Mouse (Mus musculus) midbrain, embryonic 15.5 days (tissue): ENCODE results near the gene Phrf1. TPM values are rescaled to one million over a fixed set of nuclear protein-coding genes. Genes with fewer than 3 reads are reported as not detected.

Experiments used
- ATAC-seq: fragments of 200-750 bp; cut with Nextera tagmentation; replicated peaks from 2 replicates; pipeline ENCODE4 v1.8.0; 2017; ENCODE audit warnings: moderate TSS enrichment
- H3K27ac ChIP-seq: fragments of 300-500 bp; sonication (generic); 2 replicates; pipeline ENCODE4 v1.5.1; 2015; ENCODE audit warnings: mild to moderate bottlenecking, inconsistent platforms
- H3K27me3 ChIP-seq: fragments of 300-500 bp; sonication (generic); replicated peaks from 2 replicates; pipeline ENCODE4 v1.6.1; 2015; ENCODE audit warnings: inconsistent platforms
- H3K36me3 ChIP-seq: fragments of 300-500 bp; sonication (generic); replicated peaks from 2 replicates; pipeline ENCODE4 v1.6.1; 2015; ENCODE audit warnings: inconsistent platforms
- H3K4me1 ChIP-seq: fragments of 300-500 bp; sonication (generic); 2 replicates; pipeline ENCODE4 v1.6.1; 2015; ENCODE audit warnings: inconsistent platforms
- H3K4me2 ChIP-seq: fragments of 300-500 bp; sonication (generic); 2 replicates; pipeline ENCODE4 v1.6.1; 2015; ENCODE audit warnings: inconsistent platforms, mild to moderate bottlenecking, moderate library complexity
- H3K4me3 ChIP-seq: fragments of 300-500 bp; sonication (generic); 2 replicates; pipeline ENCODE4 v1.5.1; 2015; ENCODE audit warnings: mild to moderate bottlenecking, inconsistent platforms
- H3K9ac ChIP-seq: fragments of 300-500 bp; sonication (generic); 2 replicates; pipeline ENCODE4 v1.6.1; 2015; ENCODE audit warnings: mild to moderate bottlenecking, inconsistent platforms
- H3K9me3 ChIP-seq: fragments of 300-500 bp; sonication (generic); 2 replicates; pipeline ENCODE4 v1.6.1; 2016; ENCODE audit warnings: inconsistent platforms
- WGBS: fragments of 180-500 bp; shearing (Covaris S2); methylation state at CpG from one replicate; pipeline ENCODE4 v1.1.7; 2015; ENCODE audit warnings: mixed read lengths; 5-methylcytosine and 5-hydroxymethylcytosine counted together
- polyA plus RNA-seq: library from polyadenylated mRNA; unstranded; fragments of >200 nt; fragmentation: Nextera tagmentation; extraction: Ambion mirVana; gene quantifications from 2 replicates; pipeline ENCODE4 v1.2.1, GENCODE M21; 2015

The Phrf1 gene
- polyA plus RNA-seq, 1 experiment from 2014 or later, result 77.3 TPM

- Histone ChIP-seq H3K9ac (peak within 1 kb of the TSS; percentile 15; the same call in 1 of the 2 replicates), H3K27ac (no peak within 1 kb of the TSS), H3K27me3 (no peaks in the 10 kb centered on the region), H3K9me3 (no peaks in the 10 kb centered on the region), H3K4me2 (peak within 1 kb of the TSS; percentile 48), H3K4me1 (peaks cover 5% of the 10 kb centered on the region; the same call in 1 of the 2 replicates), H3K36me3 (peaks cover 26% of the 10 kb centered on the region), H3K4me3 (peak within 1 kb of the TSS; percentile 25)
- peak; percentile 38; the same call in 1 of the 2 replicates for ATAC-seq
- 13% methylated on average over 25 of the region's 25 CpGs for WGBS
Observed at GRCm38 (mm10) chr7:141265739-141266561, 37.4 kb downstream of the Phrf1 start, which contains the start of gene Irf7. TSS of gene Irf7 (minus strand) at chr7:141266481.

DNA sequence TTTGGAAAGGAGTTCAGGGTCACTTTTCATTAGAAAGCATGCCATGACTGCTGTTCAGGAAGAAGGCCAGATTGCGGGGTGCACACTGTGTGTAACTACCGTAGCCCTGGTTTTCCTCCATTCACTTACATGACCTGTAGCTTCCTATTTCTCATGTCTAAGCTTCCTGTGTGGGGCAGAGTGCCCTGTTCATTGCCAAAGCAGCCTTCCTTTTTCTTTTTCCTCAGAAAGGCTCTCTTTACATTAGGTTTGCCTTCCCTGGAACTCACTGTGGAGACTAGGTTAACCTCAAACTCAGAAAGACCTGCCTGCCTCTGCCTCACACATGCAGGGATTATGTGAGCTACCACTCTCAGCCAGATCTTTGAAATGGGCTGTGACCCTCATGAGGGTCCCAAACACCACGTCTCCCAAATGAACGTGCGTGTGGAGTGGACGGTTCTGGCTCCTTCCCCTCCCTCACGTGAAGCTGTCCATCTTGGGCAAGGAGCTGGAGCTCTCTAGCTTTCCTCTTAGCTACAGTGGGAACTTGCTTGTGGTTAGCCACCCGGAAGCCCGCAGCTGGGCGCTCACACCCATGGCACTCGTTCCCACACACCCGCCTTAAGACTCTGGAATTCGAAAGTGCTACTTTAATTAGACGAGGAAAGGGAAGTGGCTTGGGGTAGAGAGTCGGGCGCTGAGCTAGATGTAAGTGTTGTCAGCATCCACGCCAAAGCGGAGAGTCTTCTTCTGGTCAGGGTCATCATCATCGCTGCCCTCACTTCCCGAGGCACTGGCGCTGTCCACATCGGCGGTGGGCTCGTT is 40.1 kb downstream of the Phrf1 start:
- Histone ChIP-seq H3K27me3 (no peaks in the 10 kb centered on the region), H3K4me3 (no peak overlapping the region), H3K9me3 (no peaks in the 10 kb centered on the region), H3K4me1 (peaks cover 5% of the 10 kb centered on the region; the same call in 1 of the 2 replicates), H3K36me3 (peaks cover 2% of the 10 kb centered on the region; the same call in 1 of the 2 replicates), H3K9ac (no peak overlapping the region), H3K27ac (no peak overlapping the region), H3K4me2 (no peak overlapping the region)
- no peak for ATAC-seq
- 84% methylated on average over 24 of the region's 24 CpGs for WGBS

DNA sequence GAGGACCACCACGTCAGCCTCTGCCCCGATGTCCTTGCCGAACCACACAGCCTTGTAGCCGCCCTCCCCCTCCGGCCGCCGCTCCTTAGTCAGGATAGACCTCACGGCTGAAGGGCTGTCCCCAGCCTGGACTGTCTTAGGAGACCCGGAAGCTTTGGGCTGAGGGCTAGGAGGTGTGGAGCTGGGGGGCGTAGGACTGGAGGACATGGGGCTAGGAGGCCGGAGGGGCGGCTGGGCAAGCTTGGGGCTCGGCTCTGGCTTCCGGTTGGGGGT is 40.6 kb downstream of the Phrf1 start:
- Histone ChIP-seq H3K9me3 (no peaks in the 10 kb centered on the region), H3K9ac (no peak overlapping the region), H3K27ac (no peak overlapping the region), H3K4me2 (no peak overlapping the region), H3K27me3 (no peaks in the 10 kb centered on the region), H3K36me3 (no peaks in the 10 kb centered on the region), H3K4me1 (peaks cover 5% of the 10 kb centered on the region; the same call in 1 of the 2 replicates), H3K4me3 (no peak overlapping the region)
- no peak for ATAC-seq
- 80% methylated on average over 14 of the region's 14 CpGs for WGBS

DNA sequence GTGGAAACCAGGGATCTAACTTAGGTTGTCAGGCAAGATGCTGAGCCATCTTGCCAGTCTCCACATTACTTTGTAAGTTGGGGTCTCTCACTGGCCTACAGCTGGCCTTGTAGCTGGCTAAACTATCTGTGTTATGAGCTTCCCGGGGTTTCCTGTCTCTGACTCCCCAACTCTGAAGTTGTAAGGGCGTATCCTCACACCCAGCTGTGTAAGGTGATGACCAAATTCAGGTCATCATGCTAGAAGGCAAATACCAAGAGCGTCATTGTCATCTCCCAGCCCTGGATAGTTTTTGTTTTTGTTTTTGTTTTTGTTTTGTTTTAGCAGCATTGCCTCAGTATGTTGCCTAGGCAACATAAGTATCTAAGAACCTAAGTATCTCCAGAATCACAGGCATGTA is 42.0 kb downstream of the Phrf1 start:
- H3K4me2 ChIP-seq, result no peak overlapping the region
- no peaks in the 10 kb centered on the region for H3K36me3 ChIP-seq
- H3K4me3 ChIP-seq, result no peak overlapping the region
- 87% methylated on average over 3 of the region's 3 CpGs for WGBS
- H3K4me1 ChIP-seq, result peaks cover 5% of the 10 kb centered on the region; the same call in 1 of the 2 replicates
- H3K9ac ChIP-seq, result no peak overlapping the region
- no peak overlapping the region for H3K27ac ChIP-seq
- H3K27me3 ChIP-seq, result no peaks in the 10 kb centered on the region
- ATAC-seq, result no peak
- no peaks in the 10 kb centered on the region for H3K9me3 ChIP-seq

DNA sequence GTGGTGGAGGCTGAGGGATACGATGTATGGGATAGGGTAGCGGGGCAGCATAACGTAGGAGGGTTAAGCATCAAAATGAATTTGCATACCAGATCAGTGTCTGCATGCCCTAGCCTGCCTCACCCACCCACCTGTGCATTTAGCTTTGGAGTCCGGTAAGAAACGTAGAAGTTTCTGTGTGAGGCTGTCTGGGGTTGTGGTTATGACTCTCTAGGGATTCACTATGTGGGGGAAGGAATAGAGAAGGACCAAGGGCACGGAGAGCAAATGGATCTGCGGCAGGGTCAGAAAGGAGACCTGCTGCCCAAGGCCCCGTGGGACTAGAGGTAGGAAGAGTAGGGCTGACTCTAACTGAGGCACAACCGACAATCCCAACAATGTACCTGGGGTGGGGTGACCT is 46.8 kb downstream of the Phrf1 start:
- Histone ChIP-seq H3K4me2 (no peak overlapping the region), H3K9me3 (no peaks in the 10 kb centered on the region), H3K4me3 (no peak overlapping the region), H3K36me3 (no peaks in the 10 kb centered on the region), H3K9ac (no peak overlapping the region), H3K27ac (no peak overlapping the region), H3K4me1 (no peaks in the 10 kb centered on the region), H3K27me3 (no peaks in the 10 kb centered on the region)
- WGBS, result 89% methylated on average over 9 of the region's 9 CpGs
- no peak for ATAC-seq

GRCm38 (mm10) chr7:141276546-141276945 is 48.0 kb downstream of the Phrf1 start, which contains the start of gene Cdhr5:
TSS of gene Cdhr5 (minus strand) at chr7:141276786.
- Histone ChIP-seq H3K27me3 (no peaks in the 10 kb centered on the region), H3K27ac (no peak within 1 kb of the TSS), H3K4me2 (no peak within 1 kb of the TSS), H3K4me3 (no peak within 1 kb of the TSS), H3K4me1 (no peaks in the 10 kb centered on the region), H3K9ac (no peak within 1 kb of the TSS), H3K9me3 (no peaks in the 10 kb centered on the region), H3K36me3 (no peaks in the 10 kb centered on the region)
- ATAC-seq, result no peak
- WGBS, result 88% methylated on average over 11 of the region's 11 CpGs

DNA sequence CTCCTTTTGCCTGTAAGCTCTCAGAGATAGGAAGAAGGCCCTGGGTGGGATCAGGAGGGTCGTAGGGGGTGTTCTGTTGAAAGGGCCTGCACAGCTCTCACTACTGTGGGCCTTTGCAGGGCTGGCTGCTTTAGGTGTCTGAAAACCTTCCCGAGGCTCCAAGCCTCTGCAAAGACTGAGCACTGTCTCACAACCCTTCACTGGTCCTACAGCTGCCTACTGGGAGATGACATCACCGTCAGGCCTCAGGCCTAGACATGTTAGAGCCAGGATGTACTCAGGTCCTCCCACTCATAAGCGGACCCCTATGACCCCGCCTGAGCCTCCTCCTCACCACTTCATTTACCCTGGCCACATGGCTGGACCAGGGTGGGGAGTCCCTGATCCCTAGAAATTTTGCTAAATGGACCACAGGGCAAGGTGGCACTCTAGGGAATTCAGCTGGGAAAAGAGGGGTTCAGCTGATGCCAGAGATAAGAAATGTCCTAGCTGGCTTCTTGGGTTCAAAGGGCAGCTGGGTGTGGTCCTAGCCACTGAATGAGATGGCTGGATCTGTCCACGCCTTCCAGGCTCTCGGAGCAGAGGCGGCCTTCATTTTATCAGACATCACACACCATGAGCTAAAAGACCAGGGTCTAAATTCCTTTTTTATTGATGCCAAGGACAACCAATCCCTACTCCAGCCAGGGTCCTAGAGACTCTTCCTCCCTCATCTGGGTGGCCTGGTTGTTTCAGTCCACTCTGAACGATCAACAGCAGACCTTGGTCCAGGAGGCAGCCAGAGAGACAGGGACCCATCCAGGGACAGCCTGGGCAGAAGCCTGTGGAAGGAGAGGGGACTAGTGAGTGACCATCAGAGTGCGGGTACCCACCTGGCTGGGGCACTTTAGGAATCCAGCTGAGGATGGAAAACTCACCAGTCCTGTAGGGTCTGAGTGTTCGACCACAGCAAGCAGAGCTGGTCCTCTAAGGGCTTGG is 49.4 kb downstream of the Phrf1 start:
- Histone ChIP-seq H3K27me3 (no peaks in the 10 kb centered on the region), H3K4me3 (no peak overlapping the region), H3K9me3 (no peaks in the 10 kb centered on the region), H3K36me3 (no peaks in the 10 kb centered on the region), H3K4me1 (no peaks in the 10 kb centered on the region), H3K9ac (no peak overlapping the region), H3K4me2 (no peak overlapping the region), H3K27ac (no peak overlapping the region)
- no peak for ATAC-seq
- 87% methylated on average over 11 of the region's 11 CpGs for WGBS

DNA sequence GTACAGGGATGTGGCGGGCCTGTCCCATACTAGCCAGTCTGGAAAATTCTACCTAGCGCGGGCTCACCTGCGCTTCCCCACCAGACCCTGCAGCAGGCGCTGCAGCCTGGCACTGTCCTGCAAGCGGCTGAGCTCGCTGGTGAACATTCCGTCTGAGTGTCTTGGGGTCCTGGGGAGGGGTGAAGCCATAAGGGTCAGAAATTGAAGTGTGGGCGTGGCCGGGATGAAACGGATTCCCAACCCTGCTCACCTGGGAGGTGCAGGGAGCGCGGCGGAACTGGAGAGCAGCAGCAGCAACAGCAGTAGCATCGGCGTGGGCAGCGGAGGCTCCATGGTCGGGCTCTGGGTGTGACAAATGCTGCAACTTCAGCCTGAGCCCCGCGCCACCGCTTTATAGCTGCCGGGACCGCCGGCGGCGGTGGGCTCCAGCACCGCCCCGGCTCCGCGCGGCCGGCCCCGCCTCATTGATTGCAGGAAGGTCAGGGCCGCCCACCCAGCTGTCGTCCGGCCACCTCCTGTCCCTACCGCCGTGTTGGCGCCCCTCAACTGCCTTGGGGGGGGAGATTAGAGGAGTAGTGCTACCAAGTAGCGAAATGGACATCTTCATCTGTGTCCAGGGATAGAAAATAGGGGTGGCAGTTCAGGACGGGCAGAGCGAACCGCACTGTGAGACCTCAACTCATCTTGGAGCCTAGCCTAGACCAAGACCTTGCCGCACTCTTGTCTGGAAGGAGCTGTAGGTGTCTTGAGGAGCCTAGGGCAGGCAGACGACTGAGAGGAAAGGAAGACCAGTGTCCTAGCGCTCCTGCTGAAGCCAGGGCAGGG is 50.4 kb downstream of the Phrf1 start, which contains the start of gene Sct:
Gene Sct, minus strand, starts transcription at position 368 of the 825 bp plus-strand sequence.
- Histone ChIP-seq H3K9ac (peak within 1 kb of the TSS; percentile 46), H3K27ac (no peak within 1 kb of the TSS), H3K27me3 (no peaks in the 10 kb centered on the region), H3K4me3 (peak within 1 kb of the TSS; percentile 46), H3K4me2 (peak within 1 kb of the TSS; percentile 95), H3K4me1 (no peaks in the 10 kb centered on the region), H3K36me3 (no peaks in the 10 kb centered on the region), H3K9me3 (no peaks in the 10 kb centered on the region)
- ATAC-seq, result peak; percentile 87
- 2% methylated on average over 38 of the region's 46 CpGs for WGBS

- H3K4me1 ChIP-seq, result no peaks in the 10 kb centered on the region
- WGBS, result 49% methylated on average over 6 of the region's 6 CpGs
- H3K36me3 ChIP-seq, result no peaks in the 10 kb centered on the region
- H3K27me3 ChIP-seq, result no peaks in the 10 kb centered on the region
- no peak overlapping the region for H3K4me3 ChIP-seq
- H3K4me2 ChIP-seq, result no peak overlapping the region
- no peak overlapping the region for H3K9ac ChIP-seq
- H3K9me3 ChIP-seq, result no peaks in the 10 kb centered on the region
- H3K27ac ChIP-seq, result no peak overlapping the region
- ATAC-seq, result no peak
Observed at GRCm38 (mm10) chr7:141281442-141281841, 52.9 kb downstream of the Phrf1 start.

DNA sequence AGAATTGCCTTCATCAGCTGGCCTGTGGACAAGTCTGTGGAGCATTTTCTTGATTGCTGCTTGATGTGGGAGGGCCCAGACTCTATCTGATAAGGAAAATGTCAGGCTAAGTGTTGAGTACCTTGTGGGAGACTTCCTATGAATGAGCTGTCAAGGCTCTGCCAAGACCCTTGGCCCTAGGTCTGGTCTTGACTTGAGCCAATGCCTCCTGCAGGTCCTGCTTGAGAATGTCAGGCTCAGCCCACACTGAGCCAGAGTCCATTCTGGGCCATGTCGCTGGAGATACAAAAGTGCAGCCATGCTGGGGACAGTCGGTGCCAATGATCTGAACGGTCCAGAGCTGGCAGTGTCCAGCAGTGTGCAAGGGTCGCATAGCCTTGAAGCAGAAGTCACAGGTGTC is 54.2 kb downstream of the Phrf1 start:
- H3K27me3 ChIP-seq, result no peaks in the 10 kb centered on the region
- H3K9me3 ChIP-seq, result no peaks in the 10 kb centered on the region
- no peak for ATAC-seq
- no peak overlapping the region for H3K9ac ChIP-seq
- H3K4me2 ChIP-seq, result no peak overlapping the region
- H3K4me1 ChIP-seq, result no peaks in the 10 kb centered on the region
- WGBS, result 88% methylated on average over 4 of the region's 4 CpGs
- no peak overlapping the region for H3K27ac ChIP-seq
- H3K36me3 ChIP-seq, result no peaks in the 10 kb centered on the region
- H3K4me3 ChIP-seq, result no peak overlapping the region

- Histone ChIP-seq H3K4me2 (no peak overlapping the region), H3K4me1 (peaks cover 17% of the 10 kb centered on the region; the same call in 1 of the 2 replicates), H3K9ac (no peak overlapping the region), H3K36me3 (no peaks in the 10 kb centered on the region), H3K9me3 (no peaks in the 10 kb centered on the region), H3K4me3 (no peak overlapping the region), H3K27ac (no peak overlapping the region), H3K27me3 (peaks cover 19% of the 10 kb centered on the region)
- no peak for ATAC-seq
- 90% methylated on average over 3 of the region's 3 CpGs for WGBS
Observed at GRCm38 (mm10) chr7:141288042-141288441, 59.5 kb downstream of the Phrf1 start.
